Mouse (Mus musculus) kidney, embryonic 14.5 days (tissue): ENCODE results near the gene Tns3. TPM values are rescaled to one million over a fixed set of nuclear protein-coding genes. Genes with fewer than 3 reads are reported as not detected.

Experiments
- ATAC-seq: fragments of 200-750 bp; cut with Nextera tagmentation; 2 replicates; pipeline ENCODE4 v1.8.0; 2017; ENCODE audit warnings: moderate number of reproducible peaks, mild to moderate bottlenecking, moderate TSS enrichment, moderate library complexity; ENCODE audit not compliant: low FRiP score, low TSS enrichment
- H3K27ac ChIP-seq: fragments of 300-500 bp; sonication (generic); 2 replicates; pipeline ENCODE4 v1.5.1; 2014; ENCODE audit warnings: low read depth, mild to moderate bottlenecking, low read length, moderate library complexity, mixed read lengths
- H3K27me3 ChIP-seq: fragments of 300-500 bp; sonication (generic); 2 replicates; pipeline ENCODE4 v1.6.1; 2014; ENCODE audit warnings: mild to moderate bottlenecking, low read length; ENCODE audit not compliant: control insufficient read depth, insufficient read depth
- H3K36me3 ChIP-seq: fragments of 300-500 bp; sonication (generic); 2 replicates; pipeline ENCODE4 v1.6.1; 2014; ENCODE audit warnings: low read length, mixed read lengths; ENCODE audit not compliant: control insufficient read depth, insufficient read depth
- H3K4me1 ChIP-seq: fragments of 300-500 bp; sonication (generic); 2 replicates; pipeline ENCODE4 v1.6.1; 2014; ENCODE audit warnings: low read length, mixed read lengths; ENCODE audit not compliant: control insufficient read depth, insufficient read depth
- H3K4me2 ChIP-seq: fragments of 300-500 bp; sonication (generic); replicated peaks from 2 replicates; pipeline ENCODE4 v1.6.1; 2014; ENCODE audit warnings: low read depth, mild to moderate bottlenecking, low read length
- H3K4me3 ChIP-seq: fragments of 300-500 bp; sonication (generic); 2 replicates; pipeline ENCODE4 v1.5.1; 2014; ENCODE audit warnings: mild to moderate bottlenecking, low read length
- H3K9ac ChIP-seq: fragments of 300-500 bp; sonication (generic); 2 replicates; pipeline ENCODE4 v1.6.1; 2014; ENCODE audit warnings: low read depth, mild to moderate bottlenecking, low read length, moderate library complexity
- H3K9me3 ChIP-seq: fragments of 300-500 bp; sonication (generic); 2 replicates; pipeline ENCODE4 v1.6.1; 2016; ENCODE audit warnings: low read length; ENCODE audit not compliant: control insufficient read depth
- WGBS: fragments of 180-500 bp; shearing (Covaris S2); extraction: QIAGEN DNeasy Blood & Tissue Kit; methylation state at CpG from one replicate; pipeline ENCODE4 v1.1.7; 2014; 5-methylcytosine and 5-hydroxymethylcytosine counted together
- polyA plus RNA-seq: library from polyadenylated mRNA; unstranded; fragments of >200 nt; fragmentation: Nextera tagmentation; extraction: Ambion mirVana; gene quantifications from 2 replicates; pipeline ENCODE4 v1.2.1, GENCODE M21; 2014

The Tns3 gene
- polyA plus RNA-seq, 1 experiment from 2014 or later = 20.3 TPM

GRCm38 (mm10) chr11:8629862-8630390 lies 34.4 kb downstream of the Tns3 start:
- 80% methylated on average over 8 of the region's 8 CpGs for WGBS
- no peaks in the 10 kb centered on the region for H3K36me3 ChIP-seq
- no peaks in the 10 kb centered on the region for H3K9me3 ChIP-seq
- no peak overlapping the region for H3K4me2 ChIP-seq
- H3K27ac ChIP-seq = peak overlapping the region; percentile 48; the same call in 1 of the 2 replicates
- peaks cover 46% of the 10 kb centered on the region for H3K4me1 ChIP-seq
- no peak overlapping the region for H3K4me3 ChIP-seq
- no peak overlapping the region for H3K9ac ChIP-seq
- H3K27me3 ChIP-seq = no peaks in the 10 kb centered on the region
- no peak for ATAC-seq

- H3K4me1 ChIP-seq = peaks cover 48% of the 10 kb centered on the region
- H3K9ac ChIP-seq = no peak overlapping the region
- H3K27ac ChIP-seq = peak overlapping the region; percentile 48; the same call in 1 of the 2 replicates
- H3K36me3 ChIP-seq = no peaks in the 10 kb centered on the region
- no peak overlapping the region for H3K4me3 ChIP-seq
- H3K9me3 ChIP-seq = no peaks in the 10 kb centered on the region
- no peak overlapping the region for H3K4me2 ChIP-seq
- WGBS = 70% methylated on average over 5 of the region's 5 CpGs
- ATAC-seq = no peak
- no peaks in the 10 kb centered on the region for H3K27me3 ChIP-seq
Observed at GRCm38 (mm10) chr11:8629326-8629725, 35.0 kb downstream of the Tns3 start.

GRCm38 (mm10) chr11:8628846-8629253 lies 35.5 kb downstream of the Tns3 start:
- H3K4me2 ChIP-seq = peak overlapping the region; percentile 19; the same call in 1 of the 2 replicates
- 26% methylated on average over 10 of the region's 10 CpGs for WGBS
- no peak overlapping the region for H3K9ac ChIP-seq
- peak; percentile 51; the same call in 1 of the 2 replicates for ATAC-seq
- no peaks in the 10 kb centered on the region for H3K9me3 ChIP-seq
- H3K4me3 ChIP-seq = no peak overlapping the region
- H3K27ac ChIP-seq = peak overlapping the region; percentile 48; the same call in 1 of the 2 replicates
- H3K4me1 ChIP-seq = peaks cover 45% of the 10 kb centered on the region
- H3K27me3 ChIP-seq = no peaks in the 10 kb centered on the region
- H3K36me3 ChIP-seq = no peaks in the 10 kb centered on the region

GRCm38 (mm10) chr11:8627156-8627555 lies 37.2 kb downstream of the Tns3 start:
- WGBS = 70% methylated on average over 6 of the region's 6 CpGs
- no peaks in the 10 kb centered on the region for H3K27me3 ChIP-seq
- H3K9ac ChIP-seq = no peak overlapping the region
- peaks cover 58% of the 10 kb centered on the region for H3K4me1 ChIP-seq
- no peaks in the 10 kb centered on the region for H3K36me3 ChIP-seq
- H3K4me3 ChIP-seq = no peak overlapping the region
- ATAC-seq = no peak
- no peaks in the 10 kb centered on the region for H3K9me3 ChIP-seq
- no peak overlapping the region for H3K27ac ChIP-seq
- H3K4me2 ChIP-seq = no peak overlapping the region

GRCm38 (mm10) chr11:8626715-8627114 lies 37.6 kb downstream of the Tns3 start:
- H3K27ac ChIP-seq = no peak overlapping the region
- no peak overlapping the region for H3K4me3 ChIP-seq
- no peaks in the 10 kb centered on the region for H3K36me3 ChIP-seq
- 70% methylated on average over 6 of the region's 6 CpGs for WGBS
- no peak overlapping the region for H3K4me2 ChIP-seq
- no peak for ATAC-seq
- no peaks in the 10 kb centered on the region for H3K9me3 ChIP-seq
- no peaks in the 10 kb centered on the region for H3K27me3 ChIP-seq
- no peak overlapping the region for H3K9ac ChIP-seq
- H3K4me1 ChIP-seq = peaks cover 59% of the 10 kb centered on the region

GRCm38 (mm10) chr11:8625915-8626604 lies 38.3 kb downstream of the Tns3 start:
- Histone ChIP-seq H3K9ac (no peak overlapping the region), H3K27me3 (no peaks in the 10 kb centered on the region), H3K27ac (no peak overlapping the region), H3K36me3 (no peaks in the 10 kb centered on the region), H3K4me3 (no peak overlapping the region), H3K9me3 (no peaks in the 10 kb centered on the region), H3K4me2 (no peak overlapping the region), H3K4me1 (peaks cover 59% of the 10 kb centered on the region)
- ATAC-seq = no peak
- 56% methylated on average over 10 of the region's 10 CpGs for WGBS

GRCm38 (mm10) chr11:8625451-8625850 lies 38.9 kb downstream of the Tns3 start:
- Histone ChIP-seq H3K27ac (no peak overlapping the region; the same call in 1 of the 2 replicates), H3K9ac (no peak overlapping the region; the same call in 1 of the 2 replicates), H3K4me2 (no peak overlapping the region), H3K27me3 (no peaks in the 10 kb centered on the region), H3K4me1 (peaks cover 59% of the 10 kb centered on the region), H3K4me3 (no peak overlapping the region), H3K36me3 (no peaks in the 10 kb centered on the region), H3K9me3 (no peaks in the 10 kb centered on the region)
- WGBS = 62% methylated on average over 6 of the region's 6 CpGs
- ATAC-seq = no peak

GRCm38 (mm10) chr11:8624179-8624886 lies 40.0 kb downstream of the Tns3 start:
- WGBS = under 1% methylated on average over 74 of the region's 74 CpGs
- no peaks in the 10 kb centered on the region for H3K27me3 ChIP-seq
- no peaks in the 10 kb centered on the region for H3K36me3 ChIP-seq
- peak overlapping the region; percentile 92 for H3K9ac ChIP-seq
- H3K4me2 ChIP-seq = peak overlapping the region; percentile 100
- peak overlapping the region; percentile 74 for H3K27ac ChIP-seq
- H3K4me3 ChIP-seq = peak overlapping the region; percentile 77
- H3K4me1 ChIP-seq = peaks cover 52% of the 10 kb centered on the region
- peak; percentile 56 for ATAC-seq
- H3K9me3 ChIP-seq = no peaks in the 10 kb centered on the region

GRCm38 (mm10) chr11:8623852-8624178 lies 40.5 kb downstream of the Tns3 start:
- no peak for ATAC-seq
- Histone ChIP-seq H3K27ac (peak overlapping the region; percentile 74), H3K9me3 (no peaks in the 10 kb centered on the region), H3K27me3 (no peaks in the 10 kb centered on the region), H3K4me3 (peak overlapping the region; percentile 77), H3K4me1 (peaks cover 48% of the 10 kb centered on the region), H3K9ac (peak overlapping the region; percentile 92), H3K4me2 (peak overlapping the region; percentile 100), H3K36me3 (no peaks in the 10 kb centered on the region)
- WGBS = 2% methylated on average over 20 of the region's 20 CpGs
